Mouse (Mus musculus) heart, postnatal 0 days (tissue): ENCODE measurements around the gene Cct5.

Experiments
- CTCF ChIP-seq: IDR thresholded peaks from 2 replicates; pipeline ENCODE4 v1.5.1; 2016; ENCODE audit warnings: antibody characterized with exemption, control low read depth, low read depth
- EP300 ChIP-seq: IDR thresholded peaks from 2 replicates; pipeline ENCODE4 v1.6.1; 2016; ENCODE audit warnings: antibody characterized with exemption, low read depth

GRCm38 (mm10) chr15:31619521-31619920 is 17.9 kb upstream of the Cct5 start:
- TF ChIP-seq CTCF (peak; percentile 5; the same call in 1 of the 2 replicates), EP300 (no peak)
